Mouse (Mus musculus): ENCODE data around the gene D430042O09Rik.

GRCm38 (mm10) chr7:125868570-125868969, 160.9 kb downstream of the D430042O09Rik start:
- TF ChIP-seq POLR2A (IDR thresholded peaks at IDR 0.05; ENCODE audit: low read depth, low read length) (no peak), CTCF (IDR thresholded peaks at IDR 0.05; ENCODE audit: extremely low read depth, insufficient read length, insufficient replicate concordance, low read depth, low read length) (no peak)
